Comparison of ENCODE assay signal across 11 mouse cellular contexts in the genomic region with DNA sequence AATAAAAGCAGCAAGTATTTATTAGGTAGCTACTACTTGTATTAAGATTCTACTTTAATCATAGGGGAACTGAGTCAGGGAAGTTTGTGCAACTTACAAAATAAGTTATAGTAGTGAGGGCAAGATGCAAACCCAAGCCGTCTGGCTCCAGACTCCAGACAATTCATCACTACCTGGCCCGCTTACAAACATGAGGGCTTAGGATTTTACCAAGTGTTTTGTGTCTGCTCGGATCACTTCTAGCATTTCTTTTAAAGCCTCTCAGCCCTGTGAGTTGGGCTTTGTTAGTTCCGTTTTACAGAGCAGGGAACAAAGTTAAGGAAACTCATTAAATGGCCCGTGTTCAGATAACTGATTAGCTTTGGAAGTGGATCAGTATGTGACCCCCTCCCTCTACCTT. TPM values are rescaled to one million over a fixed set of nuclear protein-coding genes. Genes with fewer than 3 reads are reported as not detected.
DNase-seq lines count a peak whose midpoint lies in the region; ATAC-seq and TF ChIP-seq lines count a peak whose summit lies in the region.
"Had no signal": no experiment of that assay in that cellular context is flagged by ENCODE, and none has a peak within 500 bp of the region (broad histone marks: within the 10 kb centered on the region; RNA-seq: fewer than 3 reads in every experiment).

No protein-coding gene starts in this region.

- peak overlapping the region; percentile 85 for H3K4me3 ChIP-seq in kidney, postnatal 0 days (replicated peaks; ENCODE audit: low read depth, low read length)
- peak overlapping the region; percentile 95 for H3K4me3 ChIP-seq in embryonic facial prominence, embryonic 14.5 days (ENCODE audit: low read depth, low read length)
- 0 out of 2 replicates have a peak overlapping the region, but pooled peaks have one; percentile 87 for H3K4me3 ChIP-seq in hindbrain, embryonic 15.5 days
- peak overlapping the region; percentile 87 for H3K4me3 ChIP-seq in myocyte

- no peak for ATAC-seq in kidney, postnatal 0 days (replicated peaks; ENCODE audit: low FRiP score, low read depth)
- ATAC-seq in embryonic facial prominence, embryonic 14.5 days (ENCODE audit: low read depth), result no peak
- ATAC-seq in hindbrain, embryonic 15.5 days (ENCODE audit: low FRiP score, low read depth), result no peak

- H3K27ac ChIP-seq in kidney, postnatal 0 days, result peak overlapping the region; percentile 93
- H3K27ac ChIP-seq in embryonic facial prominence, embryonic 14.5 days (replicated peaks; ENCODE audit: low read depth, low read length), result peak overlapping the region; percentile 93
- no peak overlapping the region for H3K27ac ChIP-seq in hindbrain, embryonic 15.5 days (replicated peaks)

- no peak for TF ChIP-seq CTCF in kidney, postnatal 0 days (IDR thresholded peaks at IDR 0.05; ENCODE audit: low read depth)

- WGBS in kidney, postnatal 0 days, result 22% methylated on average over 5 of the region's 5 CpGs
- 18% methylated on average over 5 of the region's 5 CpGs for WGBS in embryonic facial prominence, embryonic 14.5 days
- WGBS in hindbrain, embryonic 15.5 days, result 47% methylated on average over 5 of the region's 5 CpGs

- H3K4me1 ChIP-seq in kidney, postnatal 0 days (replicated peaks; ENCODE audit: insufficient read depth, low read length), result peaks cover 12% of the 10 kb centered on the region; the same call in 1 of the 2 replicates
- H3K4me1 ChIP-seq in embryonic facial prominence, embryonic 14.5 days (ENCODE audit: control insufficient read depth, insufficient read depth, low read length), result peaks cover 20% of the 10 kb centered on the region; the same call in 1 of the 2 replicates
- H3K4me1 ChIP-seq in hindbrain, embryonic 15.5 days (replicated peaks), result peaks cover 33% of the 10 kb centered on the region

- peaks cover 62% of the 10 kb centered on the region for H3K79me2 ChIP-seq in myocyte (ENCODE audit: control insufficient read depth, insufficient read depth)

- H3ac ChIP-seq in myocyte (ENCODE audit: control insufficient read depth, insufficient read length), result no peak overlapping the region

- no peaks in the 10 kb centered on the region for H3K27me3 ChIP-seq in kidney, postnatal 0 days (ENCODE audit: insufficient read depth, low read length)
- H3K27me3 ChIP-seq in embryonic facial prominence, embryonic 14.5 days (replicated peaks; ENCODE audit: control insufficient read depth, insufficient read depth, low read length), result no peaks in the 10 kb centered on the region
- no peaks in the 10 kb centered on the region for H3K27me3 ChIP-seq in hindbrain, embryonic 15.5 days
- H3K27me3 ChIP-seq in myocyte (ENCODE audit: control insufficient read depth, insufficient read depth, insufficient read length), result no peaks in the 10 kb centered on the region

- DNase-seq in kidney, postnatal 0 days (ENCODE audit: low spot score), result no peak
- DNase-seq in kidney, postnatal 25 days, result no peak
- DNase-seq in embryonic facial prominence, embryonic 14.5 days (ENCODE audit: low spot score), result peak; percentile 41
- no peak for DNase-seq in left cerebral cortex, adult 18-20 months (ENCODE audit: low spot score in 2 of 2)
- DNase-seq in urinary bladder, adult 2 months (ENCODE audit: low spot score), result no peak
- no peak for DNase-seq in right cerebral cortex, postnatal 25 days
- DNase-seq: kidney, postnatal 36 days; lung, postnatal 14 days; thymus, postnatal 36 days had no signal

- peaks cover 12% of the 10 kb centered on the region for H3K36me3 ChIP-seq in kidney, postnatal 0 days (ENCODE audit: insufficient read depth, low read length)
- peaks cover 36% of the 10 kb centered on the region for H3K36me3 ChIP-seq in embryonic facial prominence, embryonic 14.5 days (ENCODE audit: control insufficient read depth, insufficient read depth, low read length)
- no peaks in the 10 kb centered on the region for H3K36me3 ChIP-seq in hindbrain, embryonic 15.5 days
- H3K36me3 ChIP-seq in myocyte (ENCODE audit: control insufficient read depth, insufficient read depth), result peaks cover 12% of the 10 kb centered on the region

- no peaks in the 10 kb centered on the region for H3K9me3 ChIP-seq in kidney, postnatal 0 days (replicated peaks; ENCODE audit: low read length)
- no peaks in the 10 kb centered on the region for H3K9me3 ChIP-seq in embryonic facial prominence, embryonic 14.5 days (ENCODE audit: control insufficient read depth, low read length)
- no peaks in the 10 kb centered on the region for H3K9me3 ChIP-seq in hindbrain, embryonic 15.5 days

- H3K4me2 ChIP-seq in kidney, postnatal 0 days (ENCODE audit: low read length), result peak overlapping the region; percentile 71
- H3K4me2 ChIP-seq in embryonic facial prominence, embryonic 14.5 days (ENCODE audit: low read depth, low read length), result peak overlapping the region; percentile 65
- H3K4me2 ChIP-seq in hindbrain, embryonic 15.5 days, result peak overlapping the region; percentile 99
- peak overlapping the region; percentile 85 for H3K4me2 ChIP-seq in myocyte (ENCODE audit: low read depth)

- peak overlapping the region; percentile 10; the same call in 1 of the 2 replicates for H3K9ac ChIP-seq in kidney, postnatal 0 days (ENCODE audit: low read depth, low read length)
- peak overlapping the region; percentile 88 for H3K9ac ChIP-seq in embryonic facial prominence, embryonic 14.5 days (ENCODE audit: low read depth, low read length)
- no peak overlapping the region for H3K9ac ChIP-seq in hindbrain, embryonic 15.5 days

- no peak for TF ChIP-seq POLR2A in myocyte (IDR thresholded peaks at IDR 0.05; ENCODE audit: insufficient read length, low read depth)

TF ChIP-seq in myocyte, 11 proteins besides CTCF, POLR2A, EP300 and RAD21:
- TF ChIP-seq E2F4 (IDR thresholded peaks at IDR 0.05; ENCODE audit: insufficient read depth), result no peak
- no peak for TF ChIP-seq SRF (IDR thresholded peaks at IDR 0.05; ENCODE audit: control insufficient read depth, insufficient read length, low read depth)
- TF ChIP-seq TCF12 (IDR thresholded peaks at IDR 0.05; ENCODE audit: insufficient read depth, poor library complexity, severe bottlenecking), result no peak
- TF ChIP-seq USF1 (IDR thresholded peaks at IDR 0.05; ENCODE audit: low read depth), result no peak
- no peak for TF ChIP-seq CEBPB (IDR thresholded peaks at IDR 0.05; ENCODE audit: insufficient read depth, poor library complexity, severe bottlenecking)
- TF ChIP-seq MAX (IDR thresholded peaks at IDR 0.05; ENCODE audit: low read depth), result no peak
- TF ChIP-seq MYOD1 (IDR thresholded peaks at IDR 0.05; ENCODE audit: control insufficient read depth in 1 of 3, insufficient read length in 2 of 3, low read depth in 2 of 3), result no peak
- TF ChIP-seq POLR2AphosphoS2 (IDR thresholded peaks at IDR 0.05; ENCODE audit: insufficient read length, low read depth), result no peak
- TF ChIP-seq REST (IDR thresholded peaks at IDR 0.05; ENCODE audit: insufficient read depth, insufficient read length), result no peak
- TF ChIP-seq MYOG (IDR thresholded peaks at IDR 0.05; ENCODE audit: control insufficient read depth in 1 of 3, insufficient read depth in 1 of 3, insufficient read length in 2 of 3, low read depth in 2 of 3), result no peak
- no peak for TF ChIP-seq TCF3 (IDR thresholded peaks at IDR 0.05; ENCODE audit: insufficient read length, low read depth)

RNA-seq across cellular contexts. Expression of a gene that starts 1.9 kb away (rescaled TPM):
- 641 and 681 TPM in 2 replicates for polyA plus RNA-seq in kidney, postnatal 0 days (2015; fragmentation: Nextera tagmentation; extraction: Ambion mirVana)
- 833 and 870 TPM in 2 replicates for polyA plus RNA-seq in embryonic facial prominence, embryonic 14.5 days (2014; fragmentation: Nextera tagmentation; extraction: Ambion mirVana)
- polyA plus RNA-seq in hindbrain, embryonic 15.5 days (2015; fragmentation: Nextera tagmentation; extraction: Ambion mirVana), result 92.7 and 103 TPM in 2 replicates
- 134 TPM for polyA plus RNA-seq in myocyte (2012; fragmentation: generic; extraction: Trizol)
- 10 to 100 TPM; 27.6 to 27.9 TPM for total RNA-seq in left cerebral cortex, adult 18-20 months (2021)
- 246 and 266 TPM in 2 replicates for polyA plus RNA-seq in urinary bladder, adult 2 months (2012; rRNA removed)
